Mouse (Mus musculus) liver, embryonic 13.5 days (tissue): ENCODE results near the gene Sptbn4. TPM values are rescaled to one million over a fixed set of nuclear protein-coding genes. Genes with fewer than 3 reads are reported as not detected.
A peak's percentile ranks its signal among the peaks of the same experiment; 100 is the strongest.

Experiments
- ATAC-seq: fragments of 200-750 bp; cut with Nextera tagmentation; 2 replicates; pipeline ENCODE4 v1.8.0; 2017; ENCODE audit warnings: low read depth, mild to moderate bottlenecking, moderate number of reproducible peaks, moderate library complexity
- DNase-seq: peaks from one replicate; pipeline ENCODE4 v3.0.0; 2022
- H3K27ac ChIP-seq: fragments of 300-500 bp; sonication (generic); 2 replicates; pipeline ENCODE4 v1.5.1; 2015; ENCODE audit warnings: moderate library complexity, mild to moderate bottlenecking, inconsistent platforms
- H3K27me3 ChIP-seq: fragments of 300-500 bp; sonication (generic); 2 replicates; pipeline ENCODE4 v1.6.1; 2015; ENCODE audit warnings: mild to moderate bottlenecking, inconsistent platforms
- H3K36me3 ChIP-seq: fragments of 300-500 bp; sonication (generic); 2 replicates; pipeline ENCODE4 v1.6.1; 2015; ENCODE audit warnings: mild to moderate bottlenecking, inconsistent platforms
- H3K4me1 ChIP-seq: fragments of 300-500 bp; sonication (generic); replicated peaks from 2 replicates; pipeline ENCODE4 v1.6.1; 2015; ENCODE audit warnings: inconsistent platforms
- H3K4me2 ChIP-seq: fragments of 300-500 bp; sonication (generic); 2 replicates; pipeline ENCODE4 v1.6.1; 2015; ENCODE audit warnings: inconsistent platforms, mild to moderate bottlenecking, moderate library complexity
- H3K4me3 ChIP-seq: fragments of 300-500 bp; sonication (generic); replicated peaks from 2 replicates; pipeline ENCODE4 v1.5.1; 2015; ENCODE audit warnings: mild to moderate bottlenecking, inconsistent platforms
- H3K9ac ChIP-seq: fragments of 300-500 bp; sonication (generic); 2 replicates; pipeline ENCODE4 v1.6.1; 2015; ENCODE audit warnings: mild to moderate bottlenecking, inconsistent platforms
- H3K9me3 ChIP-seq: fragments of 300-500 bp; sonication (generic); replicated peaks from 2 replicates; pipeline ENCODE4 v1.6.1; 2016; ENCODE audit warnings: inconsistent platforms
- WGBS: fragments of 180-500 bp; shearing (Covaris S2); methylation state at CpG from one replicate; pipeline ENCODE4 v1.1.7; 2015; ENCODE audit not compliant: insufficient replicate concordance; 5-methylcytosine and 5-hydroxymethylcytosine counted together
- polyA plus RNA-seq: library from polyadenylated mRNA; unstranded; fragments of >200 nt; fragmentation: Nextera tagmentation; extraction: Ambion mirVana; gene quantifications from 2 replicates; pipeline ENCODE4 v1.2.1, GENCODE M21; 2015

Gene Sptbn4
- polyA plus RNA-seq, 1 experiment from 2014 or later, result 0.10 TPM

GRCm38 (mm10) chr7:27359706-27360358 is 87.7 kb downstream of the Sptbn4 start:
- Histone ChIP-seq H3K9me3 (no peaks in the 10 kb centered on the region), H3K27me3 (peaks cover 38% of the 10 kb centered on the region), H3K9ac (no peak overlapping the region), H3K4me3 (no peak overlapping the region), H3K36me3 (no peaks in the 10 kb centered on the region), H3K4me1 (peaks cover 55% of the 10 kb centered on the region), H3K27ac (no peak overlapping the region), H3K4me2 (no peak overlapping the region)
- DNase-seq, result no peak
- no peak for ATAC-seq
- WGBS, result 75% methylated on average over 9 of the region's 9 CpGs

- 63% methylated on average over 2 of the region's 2 CpGs for WGBS
- Histone ChIP-seq H3K36me3 (no peaks in the 10 kb centered on the region), H3K9me3 (no peaks in the 10 kb centered on the region), H3K9ac (no peak overlapping the region), H3K4me1 (peaks cover 58% of the 10 kb centered on the region), H3K4me3 (no peak overlapping the region), H3K4me2 (no peak overlapping the region), H3K27me3 (peaks cover 32% of the 10 kb centered on the region), H3K27ac (no peak overlapping the region)
- no peak for ATAC-seq
- no peak for DNase-seq
These were observed 88.3 kb downstream of the Sptbn4 start for GRCm38 (mm10) chr7:27359162-27359561.

- H3K27ac ChIP-seq, result peak overlapping the region; percentile 63
- H3K9me3 ChIP-seq, result no peaks in the 10 kb centered on the region
- H3K4me3 ChIP-seq, result peak overlapping the region; percentile 76
- peaks cover 60% of the 10 kb centered on the region for H3K4me1 ChIP-seq
- 2% methylated on average over 3 of the region's 3 CpGs for WGBS
- ATAC-seq, result no peak
- H3K4me2 ChIP-seq, result peak overlapping the region; percentile 92
- H3K9ac ChIP-seq, result peak overlapping the region; percentile 22; the same call in 1 of the 2 replicates
- DNase-seq, result no peak
- H3K36me3 ChIP-seq, result peaks cover 4% of the 10 kb centered on the region; the same call in 1 of the 2 replicates
- H3K27me3 ChIP-seq, result peaks cover 17% of the 10 kb centered on the region
These were observed 89.9 kb downstream of the Sptbn4 start for GRCm38 (mm10) chr7:27357595-27357978.

- no peaks in the 10 kb centered on the region for H3K9me3 ChIP-seq
- H3K4me2 ChIP-seq, result peak within 1 kb of the TSS; percentile 92
- DNase-seq (no peak), ATAC-seq (no peak)
- peak within 1 kb of the TSS; percentile 67 for H3K9ac ChIP-seq
- peaks cover 9% of the 10 kb centered on the region for H3K36me3 ChIP-seq
- H3K4me1 ChIP-seq, result peaks cover 59% of the 10 kb centered on the region
- H3K4me3 ChIP-seq, result peak within 1 kb of the TSS; percentile 76
- peaks cover 12% of the 10 kb centered on the region for H3K27me3 ChIP-seq
- H3K27ac ChIP-seq, result peak within 1 kb of the TSS; percentile 63
- 1% methylated on average over 27 of the region's 27 CpGs for WGBS
These were observed 90.5 kb downstream of the Sptbn4 start, which contains the start of gene Gm20479 for GRCm38 (mm10) chr7:27356861-27357594. Gm20479 (minus strand) TSS chr7:27357419.

GRCm38 (mm10) chr7:27356248-27356647 is 91.2 kb downstream of the Sptbn4 start:
- Histone ChIP-seq H3K4me1 (peaks cover 51% of the 10 kb centered on the region), H3K4me2 (peak overlapping the region; percentile 92), H3K9ac (peak overlapping the region; percentile 67), H3K27me3 (0 out of 2 replicates have a peak, but pooled peaks cover 8% of the 10 kb centered on the region), H3K4me3 (peak overlapping the region; percentile 76), H3K36me3 (peaks cover 15% of the 10 kb centered on the region), H3K9me3 (no peaks in the 10 kb centered on the region), H3K27ac (peak overlapping the region; percentile 63; the same call in 1 of the 2 replicates)
- WGBS, result under 1% methylated on average over 16 of the region's 16 CpGs
- DNase-seq, result no peak
- peak; percentile 25 for ATAC-seq

GRCm38 (mm10) chr7:27355745-27356240 is 91.7 kb downstream of the Sptbn4 start, which contains the start of gene Shkbp1:
Shkbp1 (minus strand) TSS chr7:27356019.
- peak; percentile 90 for ATAC-seq
- Histone ChIP-seq H3K27me3 (0 out of 2 replicates have a peak, but pooled peaks cover 8% of the 10 kb centered on the region), H3K4me2 (peak within 1 kb of the TSS; percentile 92), H3K4me3 (peak within 1 kb of the TSS; percentile 76), H3K9me3 (no peaks in the 10 kb centered on the region), H3K36me3 (peaks cover 17% of the 10 kb centered on the region), H3K4me1 (peaks cover 47% of the 10 kb centered on the region), H3K9ac (peak within 1 kb of the TSS; percentile 81), H3K27ac (peak within 1 kb of the TSS; percentile 85)
- WGBS, result under 1% methylated on average over 34 of the region's 34 CpGs
- peak; percentile 85 for DNase-seq

- Histone ChIP-seq H3K27me3 (0 out of 2 replicates have a peak, but pooled peaks cover 7% of the 10 kb centered on the region), H3K27ac (peak overlapping the region; percentile 85), H3K4me3 (peak overlapping the region; percentile 76), H3K9ac (peak overlapping the region; percentile 81), H3K4me2 (peak overlapping the region; percentile 92), H3K9me3 (no peaks in the 10 kb centered on the region), H3K4me1 (peaks cover 44% of the 10 kb centered on the region), H3K36me3 (peaks cover 22% of the 10 kb centered on the region)
- ATAC-seq (no peak), DNase-seq (no peak)
- 11% methylated on average over 14 of the region's 14 CpGs for WGBS
These were observed 92.2 kb downstream of the Sptbn4 start for GRCm38 (mm10) chr7:27355261-27355660.

GRCm38 (mm10) chr7:27354783-27355182 is 92.7 kb downstream of the Sptbn4 start:
- DNase-seq (peak; percentile 52), ATAC-seq (peak; percentile 63)
- Histone ChIP-seq H3K4me2 (peak overlapping the region; percentile 92), H3K27me3 (0 out of 2 replicates have a peak, but pooled peaks cover 2% of the 10 kb centered on the region), H3K4me3 (peak overlapping the region; percentile 76), H3K9me3 (no peaks in the 10 kb centered on the region), H3K27ac (peak overlapping the region; percentile 85), H3K4me1 (peaks cover 44% of the 10 kb centered on the region), H3K36me3 (peaks cover 24% of the 10 kb centered on the region), H3K9ac (peak overlapping the region; percentile 81)
- WGBS, result 19% methylated on average over 4 of the region's 4 CpGs

- Histone ChIP-seq H3K9ac (peak overlapping the region; percentile 81), H3K27me3 (no peaks in the 10 kb centered on the region), H3K27ac (peak overlapping the region; percentile 85), H3K4me3 (peak overlapping the region; percentile 76), H3K4me1 (peaks cover 44% of the 10 kb centered on the region), H3K4me2 (peak overlapping the region; percentile 92), H3K9me3 (no peaks in the 10 kb centered on the region), H3K36me3 (peaks cover 24% of the 10 kb centered on the region)
- 38% methylated on average over 6 of the region's 6 CpGs for WGBS
- ATAC-seq (peak; percentile 25; the same call in 1 of the 2 replicates), DNase-seq (no peak)
These were observed 93.3 kb downstream of the Sptbn4 start for GRCm38 (mm10) chr7:27354144-27354543.

GRCm38 (mm10) chr7:27345444-27345843 is 102.0 kb downstream of the Sptbn4 start:
- no peak overlapping the region for H3K9ac ChIP-seq
- H3K4me1 ChIP-seq, result no peaks in the 10 kb centered on the region; the same call in 1 of the 2 replicates
- ATAC-seq, result peak; percentile 47; the same call in 1 of the 2 replicates
- no peaks in the 10 kb centered on the region; the same call in 1 of the 2 replicates for H3K27me3 ChIP-seq
- H3K36me3 ChIP-seq, result peaks cover 24% of the 10 kb centered on the region
- no peak overlapping the region for H3K27ac ChIP-seq
- 33% methylated on average over 6 of the region's 6 CpGs for WGBS
- no peak for DNase-seq
- no peak overlapping the region for H3K4me3 ChIP-seq
- H3K9me3 ChIP-seq, result no peaks in the 10 kb centered on the region
- no peak overlapping the region for H3K4me2 ChIP-seq

- Histone ChIP-seq H3K27ac (no peak overlapping the region), H3K4me3 (no peak overlapping the region), H3K4me1 (peaks cover under 1% of the 10 kb centered on the region), H3K9me3 (no peaks in the 10 kb centered on the region), H3K9ac (no peak overlapping the region), H3K36me3 (peaks cover 14% of the 10 kb centered on the region), H3K4me2 (no peak overlapping the region), H3K27me3 (peaks cover 26% of the 10 kb centered on the region)
- WGBS, result 44% methylated on average over 4 of the region's 4 CpGs
- DNase-seq, result no peak
- no peak for ATAC-seq
These were observed 104.9 kb downstream of the Sptbn4 start for GRCm38 (mm10) chr7:27342595-27342994.
